Mouse (Mus musculus): ENCODE data around the gene Atp13a3. TPM values are rescaled to one million over a fixed set of nuclear protein-coding genes. Genes with fewer than 3 reads are reported as not detected.
"Not testable (repeated sequence)": the region's sequence is repeated elsewhere in the genome, so short reads cannot be mapped to it uniquely, and the experiment has no call there.

Gene Atp13a3
- polyA plus RNA-seq, 1 experiment from 2014 or later = 10.2 TPM

GRCm38 (mm10) chr16:30385531-30385930 is 20.2 kb downstream of the Atp13a3 start:
- ATAC-seq (ENCODE audit: insufficient number of reproducible peaks, low FRiP score, low TSS enrichment, low read depth) = no peak
- Histone ChIP-seq H3K9ac (no peak overlapping the region), H3K9me3 (no peaks in the 10 kb centered on the region), H3K27me3 (no peaks in the 10 kb centered on the region), H3K4me1 (peaks cover 19% of the 10 kb centered on the region), H3K27ac (no peak overlapping the region), H3K36me3 (peaks cover 9% of the 10 kb centered on the region; the same call in 1 of the 2 replicates), H3K4me3 (no peak overlapping the region), H3K4me2 (no peak overlapping the region)
- WGBS = 88% methylated on average over 1 of the region's 1 CpGs

GRCm38 (mm10) chr16:30376237-30376636 is 29.5 kb downstream of the Atp13a3 start:
- Histone ChIP-seq H3K4me2 (no peak overlapping the region), H3K9me3 (no peaks in the 10 kb centered on the region), H3K27me3 (no peaks in the 10 kb centered on the region), H3K36me3 (no peaks in the 10 kb centered on the region), H3K4me1 (no peaks in the 10 kb centered on the region), H3K27ac (no peak overlapping the region), H3K9ac (no peak overlapping the region), H3K4me3 (no peak overlapping the region)
- WGBS = 79% methylated on average over 3 of the region's 3 CpGs
- ATAC-seq (ENCODE audit: insufficient number of reproducible peaks, low FRiP score, low TSS enrichment, low read depth) = no peak

DNA sequence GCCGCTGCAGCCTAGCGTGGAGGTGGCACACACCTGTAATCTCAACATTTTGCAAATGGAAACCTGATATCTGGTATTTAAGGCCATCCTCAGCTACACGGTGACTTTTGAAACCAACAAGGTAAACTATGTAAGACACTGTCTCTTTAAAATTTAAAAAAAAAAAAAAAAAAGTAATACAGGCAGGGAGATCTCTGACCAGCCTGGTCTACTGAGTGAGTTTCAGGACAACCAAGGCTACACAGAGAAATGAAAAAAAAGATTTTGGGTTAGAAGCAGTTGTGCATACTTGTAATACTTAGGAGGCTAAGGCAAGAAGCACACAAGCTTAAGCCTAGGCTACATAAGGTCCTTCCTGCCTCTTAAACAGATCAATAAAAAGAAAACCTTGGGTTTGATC is 30.8 kb downstream of the Atp13a3 start:
- Histone ChIP-seq H3K27ac (no peak overlapping the region), H3K9me3 (no peaks in the 10 kb centered on the region), H3K4me3 (no peak overlapping the region), H3K9ac (no peak overlapping the region), H3K4me1 (no peaks in the 10 kb centered on the region), H3K27me3 (no peaks in the 10 kb centered on the region), H3K36me3 (no peaks in the 10 kb centered on the region), H3K4me2 (no peak overlapping the region)
- WGBS = 87% methylated on average over 3 of the region's 3 CpGs
- no peak for ATAC-seq (ENCODE audit: insufficient number of reproducible peaks, low FRiP score, low TSS enrichment, low read depth)

DNA sequence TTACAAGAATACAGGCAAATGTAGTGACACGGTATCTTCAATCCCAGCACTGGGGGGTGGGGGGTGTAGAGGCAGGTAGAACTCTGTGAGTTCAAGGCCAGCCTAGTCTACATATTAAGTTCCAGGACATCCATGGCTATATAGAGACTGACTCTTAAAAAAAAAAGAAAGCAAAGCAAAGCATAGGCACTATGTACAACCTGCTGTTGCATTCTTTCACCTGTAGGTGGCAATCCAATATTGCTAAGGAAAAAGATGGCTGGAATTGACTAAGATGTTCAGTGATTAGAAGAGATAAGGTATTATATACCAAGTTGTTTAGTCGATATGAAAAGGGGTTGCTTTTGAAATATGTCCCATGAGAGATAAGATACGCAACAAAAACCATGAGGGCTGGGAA is 31.5 kb downstream of the Atp13a3 start:
- no peak overlapping the region for H3K9ac ChIP-seq
- H3K4me2 ChIP-seq = no peak overlapping the region
- no peak overlapping the region for H3K4me3 ChIP-seq
- 59% methylated on average over 3 of the region's 3 CpGs for WGBS
- no peaks in the 10 kb centered on the region for H3K4me1 ChIP-seq
- H3K36me3 ChIP-seq = no peaks in the 10 kb centered on the region
- H3K9me3 ChIP-seq = no peaks in the 10 kb centered on the region
- no peak for ATAC-seq (ENCODE audit: insufficient number of reproducible peaks, low FRiP score, low TSS enrichment, low read depth)
- no peaks in the 10 kb centered on the region for H3K27me3 ChIP-seq
- no peak overlapping the region for H3K27ac ChIP-seq

DNA sequence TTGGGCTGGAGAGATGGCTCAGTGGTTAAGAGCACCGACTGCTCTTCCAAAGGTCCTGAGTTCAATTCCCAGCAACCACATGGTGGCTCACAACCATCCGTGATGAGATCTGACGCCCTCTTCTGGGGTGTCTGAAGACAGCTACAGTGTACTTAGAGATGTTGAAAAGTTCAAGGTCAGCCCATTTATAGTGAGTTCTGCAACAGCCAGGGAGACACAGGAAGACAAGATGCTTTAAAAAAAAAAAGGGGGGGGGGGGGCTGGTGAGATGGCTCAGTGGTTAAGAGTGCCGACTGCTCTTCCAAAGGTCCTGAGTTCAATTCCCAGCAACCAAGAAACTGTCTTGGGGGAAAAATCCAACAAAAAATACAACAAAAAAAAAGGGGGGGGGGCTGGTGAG is 32.5 kb downstream of the Atp13a3 start:
- H3K9ac ChIP-seq; H3K27ac ChIP-seq; H3K9me3 ChIP-seq; H3K4me3 ChIP-seq; H3K4me2 ChIP-seq; H3K36me3 ChIP-seq; H3K4me1 ChIP-seq; H3K27me3 ChIP-seq; ATAC-seq (ENCODE audit: insufficient number of reproducible peaks, low FRiP score, low TSS enrichment, low read depth): not testable (repeated sequence)
- WGBS = 86% methylated on average over 4 of the region's 4 CpGs

GRCm38 (mm10) chr16:30367395-30367794 is 38.4 kb downstream of the Atp13a3 start:
- Histone ChIP-seq H3K9me3 (no peaks in the 10 kb centered on the region), H3K9ac (no peak overlapping the region), H3K4me2 (no peak overlapping the region), H3K36me3 (no peaks in the 10 kb centered on the region), H3K4me3 (no peak overlapping the region), H3K27me3 (no peaks in the 10 kb centered on the region), H3K27ac (no peak overlapping the region), H3K4me1 (no peaks in the 10 kb centered on the region)
- WGBS = 85% methylated on average over 2 of the region's 2 CpGs
- no peak for ATAC-seq (ENCODE audit: insufficient number of reproducible peaks, low FRiP score, low TSS enrichment, low read depth)

DNA sequence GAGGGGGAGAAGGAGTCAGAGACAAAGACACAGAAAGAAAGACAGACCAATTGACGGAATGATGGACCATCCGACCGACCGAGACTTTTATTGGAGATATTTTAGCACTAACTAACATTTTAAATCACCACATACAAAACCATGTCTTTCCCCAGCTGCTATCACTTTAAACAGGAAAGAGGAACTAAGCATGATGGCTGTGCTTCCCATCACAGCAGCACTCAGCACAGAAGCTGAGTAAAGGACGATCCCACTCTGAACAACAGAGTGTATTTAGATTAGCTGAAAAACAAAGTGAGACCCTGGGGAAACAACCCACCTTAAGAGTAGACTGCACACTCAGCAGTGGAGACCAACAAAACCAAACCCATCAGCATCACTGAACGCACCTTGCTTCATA is 41.2 kb downstream of the Atp13a3 start:
- no peak overlapping the region for H3K27ac ChIP-seq
- ATAC-seq (ENCODE audit: insufficient number of reproducible peaks, low FRiP score, low TSS enrichment, low read depth) = no peak
- no peak overlapping the region for H3K9ac ChIP-seq
- no peak overlapping the region for H3K4me2 ChIP-seq
- H3K36me3 ChIP-seq = no peaks in the 10 kb centered on the region
- no peaks in the 10 kb centered on the region for H3K9me3 ChIP-seq
- no peaks in the 10 kb centered on the region for H3K27me3 ChIP-seq
- no peak overlapping the region for H3K4me3 ChIP-seq
- no peaks in the 10 kb centered on the region for H3K4me1 ChIP-seq
- 91% methylated on average over 6 of the region's 6 CpGs for WGBS

- Histone ChIP-seq H3K36me3 (no peaks in the 10 kb centered on the region), H3K4me3 (no peak overlapping the region), H3K4me2 (no peak overlapping the region), H3K9ac (no peak overlapping the region), H3K27me3 (no peaks in the 10 kb centered on the region), H3K27ac (no peak overlapping the region), H3K9me3 (no peaks in the 10 kb centered on the region), H3K4me1 (no peaks in the 10 kb centered on the region)
- WGBS = 73% methylated on average over 3 of the region's 3 CpGs
- no peak for ATAC-seq (ENCODE audit: insufficient number of reproducible peaks, low FRiP score, low TSS enrichment, low read depth)
Observed at GRCm38 (mm10) chr16:30362528-30362927, 43.2 kb downstream of the Atp13a3 start.

DNA sequence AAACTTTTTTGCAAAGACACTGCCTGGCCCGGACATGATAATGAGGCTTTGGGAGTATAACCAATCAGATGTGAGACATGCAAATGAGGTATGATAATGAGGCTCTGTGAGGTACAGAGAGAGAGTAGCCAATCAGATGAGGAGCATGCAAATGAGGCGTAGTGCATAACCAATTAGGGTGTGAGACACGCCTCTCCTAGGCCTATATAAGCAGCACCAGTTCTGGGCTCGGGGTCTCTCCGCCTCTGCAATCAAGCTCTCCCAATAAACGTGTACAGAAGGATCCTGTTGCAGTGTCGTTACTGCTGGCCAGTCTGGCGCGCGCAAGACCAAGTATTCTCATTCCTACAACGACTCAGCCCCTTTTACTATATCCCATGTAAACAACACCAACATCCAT is 52.3 kb downstream of the Atp13a3 start:
- not testable (repeated sequence) for ATAC-seq (ENCODE audit: insufficient number of reproducible peaks, low FRiP score, low TSS enrichment, low read depth); H3K27me3 ChIP-seq; H3K4me3 ChIP-seq; H3K4me2 ChIP-seq; H3K9me3 ChIP-seq; H3K27ac ChIP-seq; H3K4me1 ChIP-seq; H3K9ac ChIP-seq
- H3K36me3 ChIP-seq = peaks cover 16% of the 10 kb centered on the region
- WGBS = 94% methylated on average over 11 of the region's 11 CpGs

GRCm38 (mm10) chr16:30314236-30314635 is 91.5 kb downstream of the Atp13a3 start:
- Histone ChIP-seq H3K4me3 (no peak overlapping the region), H3K4me2 (no peak overlapping the region)
- no peak for ATAC-seq (ENCODE audit: insufficient number of reproducible peaks, low FRiP score, low TSS enrichment, low read depth)

GRCm38 (mm10) chr16:30310647-30311046 is 95.1 kb downstream of the Atp13a3 start, which contains the start of gene Gp5:
Gene Gp5, minus strand, starts transcription at chr16:30310779.
- H3K9ac ChIP-seq = no peak within 1 kb of the TSS
- H3K27me3 ChIP-seq = peaks cover 52% of the 10 kb centered on the region

More at GRCm38 (mm10) chr16:30314236-30314635, 91.5 kb downstream of the Atp13a3 start:
- Histone ChIP-seq H3K9me3 (no peaks in the 10 kb centered on the region), H3K4me1 (peaks cover 6% of the 10 kb centered on the region), H3K27ac (no peak overlapping the region), H3K9ac (no peak overlapping the region), H3K36me3 (peaks cover 9% of the 10 kb centered on the region), H3K27me3 (peaks cover 27% of the 10 kb centered on the region)

GRCm38 (mm10) chr16:30310171-30310515 is 95.6 kb downstream of the Atp13a3 start:
- ATAC-seq (ENCODE audit: insufficient number of reproducible peaks, low FRiP score, low TSS enrichment, low read depth) = no peak
- WGBS = 58% methylated on average over 8 of the region's 8 CpGs
- Histone ChIP-seq H3K4me1 (peaks cover 17% of the 10 kb centered on the region), H3K9me3 (no peaks in the 10 kb centered on the region), H3K27me3 (peaks cover 52% of the 10 kb centered on the region), H3K9ac (no peak overlapping the region), H3K4me2 (no peak overlapping the region), H3K27ac (no peak overlapping the region), H3K4me3 (no peak overlapping the region), H3K36me3 (no peaks in the 10 kb centered on the region)

More at GRCm38 (mm10) chr16:30310647-30311046, 95.1 kb downstream of the Atp13a3 start, which contains the start of gene Gp5:
- peaks cover 17% of the 10 kb centered on the region for H3K4me1 ChIP-seq
- H3K9me3 ChIP-seq = no peaks in the 10 kb centered on the region
- no peak within 1 kb of the TSS for H3K27ac ChIP-seq
- peak within 1 kb of the TSS; percentile 99 for H3K4me2 ChIP-seq
- peak within 1 kb of the TSS; percentile 59 for H3K4me3 ChIP-seq
- no peaks in the 10 kb centered on the region for H3K36me3 ChIP-seq
- no peak for ATAC-seq (ENCODE audit: insufficient number of reproducible peaks, low FRiP score, low TSS enrichment, low read depth)

Measured in limb, embryonic 15.5 days (tissue).